Mouse (Mus musculus): Measurements from ENCODE around the gene Uqcr11.
A peak's percentile ranks its signal among the peaks of the same experiment; 100 is the strongest.

Gene Uqcr11

DNA sequence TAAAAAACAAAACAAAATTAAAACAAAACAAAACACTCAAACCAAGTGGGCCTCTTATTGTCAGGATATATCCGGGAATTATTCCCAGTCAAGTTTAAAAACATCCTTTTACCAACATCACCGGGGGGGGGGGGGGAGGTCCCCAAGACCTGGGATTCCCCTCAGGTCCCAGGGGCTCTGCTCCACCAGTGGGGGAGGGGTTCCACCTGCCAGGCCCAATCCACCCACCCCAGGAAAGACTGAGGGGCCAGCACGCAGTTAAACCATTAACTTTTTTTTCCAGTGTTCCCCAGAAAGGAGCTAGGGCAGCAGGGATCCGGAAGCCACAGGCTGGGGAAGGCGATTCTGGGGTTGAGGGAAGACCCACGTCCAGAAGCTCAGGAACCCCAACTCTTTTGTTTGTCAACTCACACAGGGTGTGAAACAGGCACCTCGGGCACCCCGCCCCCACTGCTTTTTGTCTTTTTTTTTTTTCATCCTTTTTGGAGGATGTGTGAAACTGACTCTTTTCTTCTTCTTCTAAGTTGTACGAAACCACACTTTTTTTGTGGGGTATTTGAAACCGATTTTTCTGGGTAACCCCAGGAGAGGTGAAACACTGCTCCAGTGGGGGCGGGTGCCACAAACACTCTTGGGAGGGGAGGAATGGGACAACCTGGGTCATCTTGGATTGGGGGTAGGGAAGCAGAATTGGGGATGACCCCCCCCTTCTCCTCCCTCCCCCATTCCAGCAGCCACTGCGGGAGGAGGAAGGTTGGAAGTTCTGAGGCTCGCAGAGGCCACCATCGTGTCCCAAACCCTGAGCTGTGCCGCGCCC, 25.1 kb upstream of the Uqcr11 start:
- no peak for DNase-seq (ENCODE audit: low spot score in 2 of 2)

DNA sequence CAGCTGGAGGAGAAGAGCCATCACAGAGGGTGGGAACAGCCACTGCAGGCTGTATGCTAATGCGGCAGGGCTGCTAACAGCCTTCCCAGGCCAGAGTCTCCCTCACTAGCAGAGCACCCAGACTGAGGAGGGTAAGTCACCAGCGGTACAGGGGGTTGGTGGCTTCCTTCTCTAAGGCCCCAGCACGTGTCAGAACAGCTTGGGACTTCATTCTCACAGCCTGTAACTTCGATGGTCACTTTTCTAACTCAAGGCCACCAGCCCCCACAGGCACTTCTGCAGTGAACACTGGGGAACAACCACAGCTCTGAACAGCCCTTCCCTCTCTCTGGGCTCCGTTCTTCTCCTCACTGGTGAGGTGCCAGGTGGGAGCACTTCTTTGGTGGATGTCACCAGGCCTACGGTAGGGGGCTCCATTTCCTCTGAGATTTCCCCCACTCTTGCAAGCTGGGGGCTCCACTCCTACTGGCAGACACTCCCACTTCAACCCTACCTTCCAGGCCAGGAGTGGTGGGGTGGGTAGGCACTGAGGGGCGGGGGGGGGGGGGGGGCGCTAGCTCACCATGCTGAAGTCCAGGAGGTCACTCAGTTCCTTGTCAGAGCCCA, 23.8 kb upstream of the Uqcr11 start:
- DNase-seq (ENCODE audit: low spot score in 2 of 2): no peak

DNA sequence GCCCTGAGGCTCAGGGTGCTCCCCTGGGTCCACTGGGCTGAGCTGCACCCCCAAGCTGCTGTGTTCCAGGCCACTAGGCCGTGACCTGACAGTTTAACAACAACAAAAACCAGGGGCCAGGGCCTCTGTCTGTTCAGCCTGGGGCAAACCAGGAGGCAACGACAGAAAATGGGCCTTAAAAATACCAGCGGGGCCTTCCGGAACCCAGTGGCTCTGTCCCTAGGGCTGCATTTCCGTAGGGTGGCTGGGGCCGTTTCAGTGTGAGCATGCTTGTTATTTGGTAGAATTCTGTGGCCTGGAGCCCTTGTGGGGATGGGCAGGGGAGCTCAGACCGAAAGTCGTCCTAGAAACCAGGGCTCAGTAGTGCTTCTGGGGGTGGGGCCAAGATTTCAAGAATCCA, 23.2 kb upstream of the Uqcr11 start:
- peak in 1 of 2 experiments; percentile 47 for DNase-seq (ENCODE audit: low spot score in 2 of 2)

DNA sequence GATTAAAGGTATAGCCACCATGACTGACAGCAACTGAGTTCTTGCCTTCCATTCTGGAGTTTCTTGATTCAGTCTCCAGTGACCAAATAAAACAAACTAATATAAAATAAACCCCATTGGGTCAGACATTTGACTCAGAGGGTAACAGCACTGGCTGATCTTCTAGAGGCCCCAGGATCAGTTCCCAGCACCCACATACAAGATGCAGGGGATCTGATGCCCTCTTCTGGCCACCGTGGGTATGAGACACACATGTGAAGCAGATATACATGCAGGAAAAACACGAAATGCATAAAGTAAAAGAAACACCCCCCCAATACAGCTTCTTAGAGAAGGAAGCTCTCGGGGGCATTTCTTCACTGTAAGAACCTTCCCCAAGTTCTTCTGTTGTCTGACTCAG, 18.4 kb upstream of the Uqcr11 start:
- DNase-seq (ENCODE audit: low spot score in 2 of 2): no peak

DNA sequence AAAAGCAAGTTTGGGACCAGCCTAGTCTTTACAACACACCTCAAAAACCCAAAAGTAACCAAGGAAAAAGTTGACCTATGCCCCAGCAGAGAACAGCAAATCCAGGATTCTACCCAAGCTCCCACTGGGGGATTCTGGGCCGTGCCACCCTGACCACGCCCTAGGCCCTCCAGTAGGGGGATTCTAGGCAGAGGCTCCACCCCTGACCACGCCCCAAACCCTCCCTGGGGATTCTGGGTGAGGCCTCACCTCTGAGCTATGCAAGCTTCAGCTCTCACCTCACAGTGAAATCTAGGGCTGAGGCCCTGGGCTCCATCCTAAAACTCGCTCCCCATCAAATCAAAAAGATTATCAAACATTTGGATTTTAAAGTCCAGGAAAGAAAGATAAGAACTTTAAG, 16.9 kb upstream of the Uqcr11 start:
- peak; percentile 78 to 81 for DNase-seq (ENCODE audit: low spot score in 2 of 2)

DNA sequence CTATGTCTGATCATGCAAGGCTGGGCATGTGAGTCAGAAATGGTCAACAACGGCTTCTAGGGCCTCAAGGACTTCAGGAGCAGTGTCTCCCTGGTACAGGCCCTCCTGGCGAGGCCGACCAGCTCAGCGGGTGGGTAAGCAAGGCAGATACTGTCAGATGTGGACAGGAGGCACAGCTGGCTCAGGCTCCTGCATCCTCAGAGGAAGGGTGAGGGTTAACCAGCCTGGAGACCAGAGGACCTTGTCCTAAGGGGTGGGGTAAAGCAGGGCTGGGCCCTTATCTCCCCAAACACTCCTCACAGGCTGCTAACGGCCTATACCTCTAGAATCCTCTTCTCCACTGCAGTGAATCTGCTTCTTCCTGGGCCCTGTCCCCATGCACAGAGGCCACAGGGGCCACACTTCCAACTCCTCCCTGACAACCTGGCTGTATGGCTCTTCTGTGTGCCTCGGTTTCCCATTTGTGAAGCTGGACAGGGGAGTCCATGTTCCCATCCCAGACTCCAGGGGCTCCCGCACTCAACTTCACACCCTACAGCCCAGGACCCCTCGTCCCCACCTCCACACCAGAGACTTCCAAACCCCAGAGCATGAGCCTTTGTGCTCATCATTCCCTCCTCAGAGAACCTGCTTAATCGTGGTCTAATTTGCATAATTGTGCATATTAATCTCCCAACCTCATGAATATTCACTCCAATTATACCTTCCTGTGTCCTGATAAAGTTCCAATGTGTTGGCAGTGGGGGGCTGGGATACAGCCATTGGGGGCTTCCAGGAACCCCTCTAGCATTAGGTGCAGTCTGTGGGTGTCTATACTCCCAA, 15.2 kb upstream of the Uqcr11 start:
- peak; percentile 49 to 57 for DNase-seq (ENCODE audit: low spot score in 2 of 2)

DNA sequence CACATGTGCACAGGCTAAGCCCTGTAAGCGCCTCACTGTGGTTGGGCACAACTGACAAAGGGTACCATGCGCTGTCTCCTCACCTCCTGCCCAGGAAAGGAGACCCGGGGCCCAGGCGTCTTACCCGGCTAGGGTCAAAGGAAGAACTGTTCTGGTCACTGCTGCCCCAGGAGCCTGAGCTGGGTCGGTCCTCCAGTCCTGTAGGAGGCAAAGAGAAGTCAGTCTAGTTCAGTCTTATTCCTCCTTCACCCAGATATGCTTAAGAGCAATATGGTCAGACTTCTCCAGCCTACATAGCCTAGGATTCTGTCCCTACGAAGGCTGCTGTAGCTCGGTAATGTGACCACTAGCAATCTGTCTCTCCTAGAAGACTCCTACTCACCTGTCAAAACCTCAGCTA, 14.6 kb upstream of the Uqcr11 start:
- DNase-seq (ENCODE audit: low spot score in 2 of 2): no peak

DNA sequence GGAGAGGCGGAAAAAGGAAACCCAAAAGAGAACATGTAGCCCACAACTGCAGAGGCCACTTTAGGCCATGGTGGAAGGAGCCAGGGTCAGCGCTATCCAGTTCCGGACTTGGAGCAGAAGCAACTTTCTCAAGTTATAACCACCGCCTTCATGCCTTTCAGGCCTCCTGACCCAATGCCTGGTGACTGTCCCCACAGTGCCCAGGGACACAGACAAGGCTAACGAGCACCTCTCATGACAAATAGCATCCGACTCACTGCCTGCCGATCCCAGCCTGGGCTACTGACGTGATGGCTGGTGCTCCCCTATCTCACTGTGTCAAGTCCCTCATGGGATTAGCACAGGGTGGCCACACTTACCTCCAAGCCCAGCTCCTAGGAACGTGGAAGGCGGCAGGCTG, 14.1 kb upstream of the Uqcr11 start:
- DNase-seq (ENCODE audit: low spot score in 2 of 2): no peak

DNA sequence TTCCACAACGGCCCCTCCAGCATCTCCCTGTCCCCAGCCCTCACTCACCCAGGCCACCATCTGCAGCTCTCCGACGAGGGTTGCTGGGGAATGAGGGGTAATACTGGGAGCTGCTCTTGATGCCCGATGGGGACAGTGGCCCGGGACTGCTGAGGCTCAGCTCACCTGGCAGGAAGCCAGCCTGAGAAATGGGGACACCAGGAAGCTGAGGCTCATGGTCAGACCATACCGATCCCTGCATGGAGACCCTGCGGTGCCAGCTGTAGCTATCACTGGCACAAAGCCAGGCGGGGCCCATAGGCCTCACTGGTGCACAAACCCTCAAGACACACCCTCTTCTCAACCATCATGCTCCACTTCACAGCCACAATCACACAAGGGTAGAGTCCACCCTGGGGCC, 12.8 kb upstream of the Uqcr11 start:
- DNase-seq (ENCODE audit: low spot score in 2 of 2): no peak

DNA sequence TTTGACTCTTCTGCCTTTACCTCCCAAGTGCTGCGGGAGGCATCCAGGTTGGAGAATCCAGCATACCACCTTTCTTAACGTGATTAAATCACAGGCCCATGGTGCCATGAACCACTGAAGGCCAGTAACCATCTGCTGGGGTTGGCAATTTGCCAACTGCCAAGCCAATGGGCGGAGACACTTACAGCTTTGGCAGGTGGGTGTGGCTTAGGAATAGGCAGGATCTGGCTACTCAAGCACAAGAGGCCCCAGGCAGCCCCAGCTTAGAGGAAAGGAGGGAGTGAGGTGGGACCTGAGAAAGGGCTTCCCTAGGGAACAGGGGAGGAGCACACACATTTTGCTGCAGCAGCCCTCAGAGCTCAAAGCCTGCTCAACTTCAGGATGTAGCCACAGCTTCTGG, 11.7 kb upstream of the Uqcr11 start:
- peak in 1 of 2 experiments; percentile 54 for DNase-seq (ENCODE audit: low spot score in 2 of 2)

DNA sequence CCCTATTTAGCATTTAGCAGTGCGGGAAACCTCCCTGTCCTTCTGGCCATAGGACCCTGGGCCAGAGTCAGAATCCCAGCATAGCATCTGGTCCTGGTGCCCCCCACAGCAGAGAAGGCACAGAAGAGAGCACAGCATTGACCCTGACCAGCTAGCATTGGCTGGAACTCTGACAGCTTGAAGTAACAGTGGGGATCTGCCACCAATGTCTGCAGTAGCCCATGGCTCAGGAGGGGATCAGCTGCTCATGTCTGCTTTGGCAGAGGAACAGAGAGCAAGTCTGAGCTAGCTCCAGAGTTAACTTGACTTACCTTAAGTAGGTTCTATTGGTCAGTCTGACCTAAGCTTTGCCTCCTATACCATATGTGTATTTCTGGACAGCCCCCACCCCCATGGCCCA, 11.2 kb upstream of the Uqcr11 start:
- no peak for DNase-seq (ENCODE audit: low spot score in 2 of 2)

DNA sequence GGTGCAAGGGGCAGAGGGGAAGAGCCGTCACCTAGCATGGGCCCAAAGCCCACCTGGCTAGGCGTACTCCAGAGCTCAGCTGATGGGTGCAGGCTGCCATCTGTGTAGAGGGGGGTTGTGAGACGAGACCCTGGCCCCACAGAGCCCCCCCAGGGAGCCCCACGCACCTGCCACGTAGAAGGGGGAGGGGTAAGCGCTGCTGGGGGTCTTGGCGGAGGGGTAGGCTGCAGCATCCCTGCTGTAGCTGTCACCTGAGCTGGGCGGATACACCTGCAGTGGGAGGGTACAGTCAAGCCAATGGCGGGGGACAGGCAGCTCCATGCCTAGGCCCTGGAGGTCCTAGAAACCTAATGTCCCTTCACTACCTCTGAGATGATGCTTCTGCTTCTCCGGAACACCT, 10.7 kb upstream of the Uqcr11 start:
- DNase-seq (ENCODE audit: low spot score in 2 of 2): no peak

DNA sequence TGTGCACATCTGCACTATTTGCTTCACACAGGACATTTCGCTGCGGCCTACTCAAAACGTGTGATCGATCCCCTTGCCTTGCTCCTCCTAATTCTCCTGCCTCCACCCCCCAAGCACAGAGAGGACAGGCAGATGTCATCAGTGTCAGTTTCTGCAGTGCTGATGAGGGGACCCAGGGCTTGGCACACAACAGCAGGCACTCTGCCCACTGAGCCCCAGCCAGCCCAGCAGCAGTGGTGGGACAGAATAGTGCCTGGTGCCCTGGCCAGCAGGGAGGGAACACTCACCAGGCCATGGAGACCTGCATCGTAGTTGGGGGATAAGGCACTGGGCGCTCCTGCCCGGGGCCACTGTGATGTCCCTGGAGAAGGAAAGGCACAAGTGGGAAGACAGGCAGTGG, 8.9 kb upstream of the Uqcr11 start:
- DNase-seq (ENCODE audit: low spot score in 2 of 2): no peak

DNA sequence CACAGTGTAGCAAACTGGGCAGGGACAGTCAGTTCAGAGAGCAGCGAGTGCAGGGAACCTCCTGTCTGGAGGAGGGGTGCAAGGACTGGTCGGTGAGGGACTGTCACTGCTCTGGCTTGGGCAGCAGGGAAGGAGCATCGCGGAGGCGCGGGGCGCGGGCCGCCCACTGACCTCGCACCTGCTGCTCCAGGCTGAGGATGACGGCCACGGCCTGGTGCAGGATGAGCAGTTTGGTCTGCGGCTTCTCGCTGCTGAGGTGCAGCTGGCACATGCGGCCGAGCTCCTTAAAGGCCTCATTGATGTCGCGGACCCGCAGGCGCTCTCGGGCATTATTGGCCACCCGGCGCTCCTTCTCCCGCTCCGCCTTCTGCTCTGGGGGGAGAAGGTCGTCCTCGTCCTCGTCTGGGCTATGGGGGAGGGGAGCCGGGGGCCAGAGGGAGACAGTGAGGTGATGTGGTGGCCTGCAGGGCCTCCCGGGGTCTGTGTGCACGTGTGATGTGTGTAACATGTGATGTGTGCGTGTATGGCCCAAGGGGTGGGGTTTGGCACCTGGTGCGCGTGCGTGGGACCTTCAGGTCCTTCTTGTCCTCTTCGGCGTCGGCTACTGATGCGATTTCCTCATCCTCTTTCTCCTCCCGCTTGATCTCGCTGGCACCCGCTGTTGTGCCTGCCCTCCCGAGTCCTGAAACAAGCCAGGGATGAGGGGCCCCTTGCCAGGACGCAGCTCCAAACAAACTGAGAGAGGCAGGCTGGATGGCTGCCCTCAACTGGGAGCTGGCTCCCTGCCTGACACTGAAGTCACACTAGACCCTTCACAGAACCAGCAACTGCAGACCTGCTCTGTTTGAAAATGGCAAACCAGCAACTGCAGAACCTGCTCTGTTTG, 6.3 kb upstream of the Uqcr11 start:
- DNase-seq (ENCODE audit: low spot score in 2 of 2): no peak

DNA sequence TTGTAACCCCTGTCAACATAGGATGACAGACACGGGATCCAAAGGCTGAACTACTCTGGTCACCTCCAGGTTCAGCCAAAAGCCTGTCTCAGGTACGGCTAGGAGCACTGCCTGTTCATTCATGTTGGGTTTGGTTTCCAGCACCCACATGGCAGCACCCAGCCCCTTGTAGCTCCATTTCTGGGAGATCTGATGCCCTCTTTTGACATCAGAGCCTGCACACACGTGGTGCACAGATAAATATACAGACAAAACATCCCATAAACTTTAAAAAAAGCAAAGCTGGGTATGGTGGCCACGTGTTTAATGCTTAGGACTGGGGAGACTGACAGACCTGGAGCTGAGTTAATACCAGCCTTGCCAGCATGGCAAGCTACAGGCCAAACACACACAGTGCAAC, 1.3 kb upstream of the Uqcr11 start:
- no peak for DNase-seq (ENCODE audit: low spot score in 2 of 2)

DNA sequence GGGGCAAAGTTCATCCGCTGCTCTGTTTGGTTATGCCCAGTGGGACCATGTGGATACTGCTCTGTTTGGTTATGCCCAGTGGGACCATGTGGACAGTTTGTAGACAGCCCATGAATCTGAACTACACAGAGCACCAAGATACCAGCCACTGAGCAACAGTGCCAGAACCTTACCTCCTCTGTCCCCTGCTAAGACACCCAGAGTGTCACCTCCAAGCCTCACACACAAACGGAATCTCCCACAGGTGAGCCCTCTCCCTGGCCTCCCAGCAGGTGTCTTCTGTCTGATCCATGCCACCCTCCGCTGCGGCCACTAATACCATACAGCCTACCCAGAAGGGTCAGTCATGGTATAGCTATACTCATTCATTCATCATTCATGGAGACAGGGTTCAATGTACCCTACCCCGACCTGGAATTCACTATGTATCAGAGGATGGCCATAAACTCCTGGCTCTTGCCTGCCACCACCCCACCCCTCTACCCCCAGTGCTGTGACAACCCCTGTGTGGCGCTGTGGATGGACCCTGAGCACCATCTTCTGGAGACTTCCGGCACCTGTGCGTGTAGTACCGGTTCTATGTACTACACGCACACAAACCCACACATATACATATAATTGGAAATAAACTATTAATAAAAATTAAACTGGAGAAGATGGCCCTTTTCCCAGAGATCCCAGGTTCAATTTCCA, 1.0 kb downstream of the Uqcr11 start:
- no peak for DNase-seq (ENCODE audit: low spot score in 2 of 2)

DNA sequence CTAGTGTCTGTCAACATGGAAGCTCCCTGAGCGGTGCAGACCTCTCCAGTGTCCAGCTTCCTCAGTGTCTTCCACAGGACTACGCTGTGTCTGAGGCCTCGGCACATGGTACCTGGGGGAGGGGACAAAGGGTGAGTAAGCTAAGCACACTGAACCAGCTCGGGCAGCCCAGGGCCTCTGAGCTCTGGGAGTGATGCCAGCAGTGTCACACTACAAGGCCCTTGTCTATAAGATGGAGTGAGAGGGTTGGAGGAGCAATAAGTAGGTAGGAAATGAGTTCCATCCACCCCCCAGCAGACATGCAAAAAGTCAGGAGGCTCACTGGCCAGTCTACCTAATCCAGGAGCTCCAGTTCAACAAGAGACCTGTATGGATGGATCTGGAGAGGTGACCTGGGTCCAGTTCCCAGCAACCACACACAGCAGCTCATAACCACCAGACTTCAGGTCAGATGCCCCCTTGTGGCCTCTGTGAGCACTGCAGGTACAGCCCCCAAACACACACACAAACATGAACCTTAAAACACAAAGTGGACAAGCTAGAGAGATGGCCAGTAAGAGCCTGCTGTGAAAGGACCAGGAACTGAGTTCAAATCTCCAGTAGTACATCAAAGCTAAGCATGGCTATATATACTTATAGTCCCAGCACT, 3.5 kb downstream of the Uqcr11 start:
- DNase-seq (ENCODE audit: low spot score in 2 of 2): no peak

DNA sequence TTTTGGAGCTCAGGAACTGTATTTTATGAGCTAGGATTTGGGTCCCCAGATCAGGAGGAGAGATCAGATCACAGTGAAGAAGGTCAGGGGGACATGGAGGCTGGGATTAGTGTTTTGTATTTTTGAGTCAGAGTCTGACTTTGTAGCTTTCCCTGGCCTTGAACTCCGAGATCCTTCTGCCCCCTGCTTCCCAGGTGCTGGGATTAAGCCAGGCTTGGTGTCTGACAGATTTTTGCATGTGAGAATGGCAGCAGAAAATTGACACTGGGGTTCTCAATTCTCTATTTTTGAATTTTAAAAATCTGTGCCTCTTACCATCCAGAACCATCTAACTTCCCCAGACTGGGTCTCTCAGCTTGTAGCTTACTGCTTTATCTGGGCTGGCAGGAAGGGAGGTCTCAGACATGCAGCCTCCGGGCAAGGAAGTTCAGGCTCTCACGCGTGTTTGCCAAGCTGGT, 5.9 kb downstream of the Uqcr11 start:
- no peak for DNase-seq (ENCODE audit: low spot score in 2 of 2)

DNA sequence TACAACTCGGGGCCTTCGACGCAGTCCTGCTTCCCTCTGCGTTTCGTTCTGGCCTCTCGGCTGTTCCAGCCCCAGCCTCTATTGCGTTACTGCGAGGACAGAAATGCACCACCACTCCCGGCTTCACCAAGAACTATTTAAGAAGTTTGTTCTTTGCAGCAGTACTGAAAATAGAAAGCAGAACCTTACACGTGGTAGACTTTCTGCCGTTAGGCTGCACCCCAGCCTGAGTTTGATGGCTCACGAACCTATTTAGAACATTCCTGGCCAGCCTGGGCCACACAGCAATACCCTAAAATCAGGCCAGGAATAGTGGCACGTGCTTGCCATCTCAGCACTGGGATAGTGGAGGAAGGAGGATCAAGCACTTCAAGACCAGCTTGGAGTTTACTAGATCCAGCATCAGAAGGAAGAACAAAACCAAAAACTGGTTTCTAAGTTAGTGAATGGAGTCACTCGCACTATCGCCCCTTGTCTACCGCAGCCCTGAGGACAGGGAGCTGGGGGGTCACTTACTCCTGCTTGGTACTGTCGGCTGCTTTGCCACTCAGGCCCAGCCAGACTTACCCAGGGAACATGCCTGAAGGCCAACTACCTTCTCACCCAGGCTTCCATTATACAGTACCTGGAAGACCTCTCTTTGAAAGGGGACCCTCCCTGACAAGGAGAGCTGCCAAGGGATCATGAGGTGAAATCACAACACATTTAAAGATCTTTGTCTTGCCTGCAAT, 6.5 kb downstream of the Uqcr11 start:
- DNase-seq (ENCODE audit: low spot score in 2 of 2): no peak
